Mouse (Mus musculus): Measurements from ENCODE around the gene Slc5a4b.
"Not testable (repeated sequence)": the region's sequence is repeated elsewhere in the genome, so short reads cannot be mapped to it uniquely, and the experiment has no call there.

Gene Slc5a4b

DNA sequence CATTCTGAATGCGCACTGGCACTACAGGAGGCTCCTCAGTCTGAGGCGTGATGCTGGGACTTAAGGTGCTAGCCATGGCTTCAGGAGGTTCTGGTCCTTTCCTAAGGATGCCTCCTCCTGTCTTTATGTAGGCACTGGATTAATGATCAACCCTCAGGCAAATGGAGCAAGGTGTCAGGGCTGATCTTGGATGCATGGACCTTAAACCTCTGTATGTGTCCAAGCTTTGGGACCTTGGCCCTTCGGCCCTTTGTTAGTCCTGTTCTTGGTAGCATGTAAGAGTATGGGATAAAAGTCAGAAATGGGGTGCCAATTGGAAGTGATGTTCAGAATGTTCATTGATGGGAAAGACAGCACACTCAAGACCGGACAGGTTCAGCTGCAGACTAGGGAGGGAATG lies at the start of gene Slc5a4b:
Gene Slc5a4b, minus strand, starts transcription at position 101 of the 400 bp plus-strand sequence.
- no peak for DNase-seq

DNA sequence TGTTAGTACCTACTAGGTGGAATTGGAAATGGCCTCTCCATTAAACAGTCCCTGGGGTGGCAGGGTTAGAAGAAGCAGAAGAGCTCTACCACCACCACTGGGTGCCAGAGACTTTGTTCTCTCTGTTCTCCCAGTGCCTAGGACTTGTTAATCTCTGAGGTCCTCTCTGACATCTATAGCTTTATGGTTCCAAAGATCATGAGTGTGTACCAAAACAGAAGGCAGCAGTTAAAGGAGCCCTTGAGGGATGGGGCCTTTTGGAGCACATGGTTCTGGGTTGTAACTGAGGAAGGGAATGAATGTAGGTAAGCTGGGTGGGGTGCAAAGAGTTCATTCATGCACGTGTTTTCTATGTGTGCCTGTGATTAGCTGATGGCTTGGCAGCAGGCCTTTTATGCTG lies 47.2 kb upstream of the Slc5a4b start:
- DNase-seq: no peak

DNA sequence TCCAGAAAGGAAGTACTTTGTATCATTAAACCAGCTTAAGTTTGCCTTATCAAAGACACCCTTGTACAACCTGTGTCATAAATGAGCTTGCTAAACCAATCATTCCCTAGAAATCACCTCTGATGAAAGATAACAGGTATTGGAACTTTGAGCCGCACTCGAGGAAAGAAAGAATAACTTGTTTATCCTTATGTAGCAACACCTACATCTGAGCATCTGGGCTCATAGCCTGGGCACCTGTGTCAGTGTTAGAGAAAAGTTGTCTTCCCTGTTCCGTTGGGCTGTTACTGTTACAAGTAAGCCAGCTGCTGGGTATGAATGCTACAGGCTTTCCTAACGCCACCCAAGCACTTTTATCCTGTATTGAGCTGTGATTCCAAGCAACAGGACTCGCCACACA lies 46.8 kb upstream of the Slc5a4b start:
- peak; percentile 42 for DNase-seq

DNA sequence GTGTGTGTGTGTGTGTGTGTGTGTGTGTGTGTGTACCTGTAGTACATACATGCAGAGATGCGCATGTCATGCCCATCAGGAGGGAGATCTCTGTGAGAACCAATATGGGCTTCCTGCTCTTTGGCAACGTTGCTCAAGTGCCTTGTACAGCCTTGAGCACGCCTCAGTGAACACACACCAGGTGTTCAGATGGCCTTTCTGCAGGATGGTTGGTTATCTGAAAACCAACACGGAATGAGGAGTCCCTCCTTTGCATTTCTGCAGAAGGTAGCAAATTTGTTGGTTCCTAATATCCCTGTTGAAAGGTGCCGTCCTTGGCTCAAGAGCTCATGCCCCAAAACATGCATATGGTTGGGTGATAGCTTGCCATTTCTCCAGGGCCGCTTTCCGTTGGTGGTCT lies 45.1 kb upstream of the Slc5a4b start:
- DNase-seq: peak; percentile 65

DNA sequence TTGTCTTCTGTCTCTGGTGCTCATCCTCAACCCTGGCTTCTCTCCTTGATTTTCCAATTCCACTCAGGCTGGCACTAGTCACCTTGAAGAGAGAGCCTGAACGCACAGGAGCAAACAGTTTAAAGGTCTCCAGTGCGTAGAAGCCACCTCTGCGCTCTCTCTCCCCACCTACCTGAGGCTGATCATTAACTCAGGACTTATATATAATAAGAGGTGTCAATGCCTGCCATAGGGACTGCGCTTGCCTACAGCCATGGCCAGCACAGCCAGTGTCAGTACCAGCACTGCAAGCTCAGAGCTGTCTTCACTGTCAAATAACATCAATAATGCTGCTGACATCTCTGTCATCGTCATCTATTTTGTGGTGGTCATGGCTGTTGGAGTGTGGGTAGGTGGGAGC lies 36.5 kb upstream of the Slc5a4b start, which contains the start of gene Slc5a4a:
Gene Slc5a4a, plus strand, starts transcription at position 174 of the 400 bp plus-strand sequence.
- no peak for DNase-seq

DNA sequence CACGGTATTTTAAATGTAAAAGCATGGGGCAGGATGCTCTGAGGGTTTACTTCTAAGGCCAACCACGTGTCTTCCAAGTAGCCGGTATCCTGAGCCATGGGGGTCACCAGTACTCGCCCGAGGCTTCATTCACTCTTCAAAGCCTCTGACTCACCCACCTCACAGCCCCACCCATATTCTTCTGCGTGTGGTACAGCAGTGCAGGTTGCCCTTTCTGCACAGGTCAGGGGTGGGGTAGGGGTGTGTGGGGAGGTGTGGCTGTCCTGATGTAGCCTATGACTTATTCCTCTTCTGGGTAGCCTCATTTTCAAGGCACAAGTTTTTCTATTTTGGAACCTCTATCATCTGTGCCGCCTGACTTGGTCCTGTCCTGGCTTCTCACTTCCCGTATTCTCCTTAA lies 36.1 kb upstream of the Slc5a4b start:
- no peak for DNase-seq

DNA sequence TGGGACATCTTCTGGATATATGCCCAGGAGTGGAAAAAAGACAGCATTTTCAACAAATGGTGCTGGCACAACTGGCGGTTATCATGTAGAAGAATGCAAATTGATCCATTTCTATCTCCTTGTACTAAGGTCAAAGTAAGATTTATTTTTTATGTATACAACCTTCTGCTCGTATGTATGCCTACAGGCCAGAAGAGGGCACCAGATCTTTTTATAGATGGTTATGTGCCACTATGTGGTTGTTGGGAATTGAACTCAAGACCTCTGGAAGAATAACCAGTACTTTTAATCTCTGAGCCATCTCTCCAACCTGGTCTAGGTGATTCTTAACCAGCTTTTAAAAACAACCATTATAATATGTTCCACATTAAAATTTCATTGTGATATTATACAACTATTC lies 25.6 kb upstream of the Slc5a4b start:
- DNase-seq: no peak

DNA sequence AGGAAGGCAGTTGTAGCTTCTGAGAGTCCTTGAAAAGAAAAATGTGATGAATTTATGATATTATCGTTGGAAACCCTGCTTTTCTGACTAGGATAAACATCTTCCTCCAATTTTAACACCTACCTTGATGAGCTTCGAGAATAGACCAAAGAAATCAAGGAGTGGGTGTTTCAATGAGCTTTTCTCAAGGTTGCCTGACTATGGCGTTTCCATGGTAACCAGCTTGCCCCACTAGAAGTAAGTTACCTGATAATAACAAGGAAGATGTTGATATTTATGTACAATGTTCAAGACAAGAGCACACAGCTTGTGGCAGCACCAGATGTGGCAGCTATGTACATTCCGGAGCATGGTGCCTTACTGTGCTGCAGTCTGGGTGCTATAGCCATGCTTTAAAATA lies 21.7 kb upstream of the Slc5a4b start:
- DNase-seq: no peak

DNA sequence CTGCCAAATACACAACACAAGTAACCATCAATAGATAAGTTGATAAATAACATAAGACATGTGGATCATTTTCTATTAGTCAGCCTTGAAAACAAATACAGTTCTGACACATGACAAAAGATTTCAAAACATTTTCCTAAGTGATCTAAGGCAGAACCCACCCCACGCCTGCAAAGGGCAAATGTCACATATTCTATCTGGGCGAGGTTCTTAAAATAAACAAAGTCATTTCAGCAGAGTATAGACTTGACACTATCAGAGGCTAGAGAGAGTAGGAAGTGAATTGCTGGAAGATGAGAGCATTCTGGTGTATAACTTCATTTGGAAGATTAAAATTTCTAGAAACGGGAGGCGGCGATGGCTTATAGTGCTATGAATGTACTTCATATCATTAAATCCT lies 10.7 kb upstream of the Slc5a4b start:
- no peak for DNase-seq

DNA sequence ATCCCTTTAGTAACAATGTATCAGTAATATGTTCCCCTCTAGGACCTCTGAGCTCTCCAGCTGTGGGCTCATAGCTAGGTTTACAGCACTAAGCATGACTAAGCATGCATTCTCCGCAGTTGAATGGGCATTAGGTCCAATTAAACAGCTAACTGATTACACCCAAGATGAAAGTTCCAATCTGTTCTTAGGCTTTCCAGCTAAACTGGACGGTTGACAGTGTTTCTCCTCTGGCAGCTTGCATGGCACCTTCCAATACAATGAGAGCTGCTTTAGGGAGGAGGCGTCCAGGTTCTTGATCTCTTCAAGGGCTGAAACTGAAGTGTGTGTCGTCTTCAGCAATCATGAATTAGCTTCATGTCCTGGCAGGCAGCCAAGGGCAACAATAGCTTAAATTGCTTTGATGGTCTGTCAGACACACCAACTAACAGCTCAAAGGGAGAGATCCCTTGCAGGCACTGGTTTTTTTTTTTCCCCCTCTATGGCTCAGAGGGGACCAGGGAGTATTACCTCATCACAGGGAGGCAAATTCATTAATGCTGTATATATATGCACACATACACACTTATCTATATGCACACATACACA lies 9.5 kb upstream of the Slc5a4b start:
- no peak for DNase-seq

DNA sequence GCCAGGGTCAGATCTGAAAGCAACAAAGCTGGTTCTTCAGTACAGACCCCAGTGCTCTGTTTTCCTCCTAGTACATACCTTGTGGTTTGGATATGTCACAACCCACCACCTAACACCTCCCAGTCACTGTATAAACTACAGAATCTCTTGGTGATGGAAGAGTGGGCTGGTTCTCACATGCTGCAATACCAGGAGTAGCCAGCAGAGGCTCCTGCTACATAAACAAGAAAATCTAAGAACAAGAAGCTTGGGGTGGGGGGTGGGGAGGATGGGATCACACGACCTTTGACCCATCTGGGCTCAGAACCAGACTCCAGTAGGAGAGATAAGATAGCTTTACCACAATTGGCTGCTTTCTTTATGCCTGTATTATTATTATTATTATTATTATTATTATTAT lies 8.0 kb upstream of the Slc5a4b start:
- DNase-seq: no peak

DNA sequence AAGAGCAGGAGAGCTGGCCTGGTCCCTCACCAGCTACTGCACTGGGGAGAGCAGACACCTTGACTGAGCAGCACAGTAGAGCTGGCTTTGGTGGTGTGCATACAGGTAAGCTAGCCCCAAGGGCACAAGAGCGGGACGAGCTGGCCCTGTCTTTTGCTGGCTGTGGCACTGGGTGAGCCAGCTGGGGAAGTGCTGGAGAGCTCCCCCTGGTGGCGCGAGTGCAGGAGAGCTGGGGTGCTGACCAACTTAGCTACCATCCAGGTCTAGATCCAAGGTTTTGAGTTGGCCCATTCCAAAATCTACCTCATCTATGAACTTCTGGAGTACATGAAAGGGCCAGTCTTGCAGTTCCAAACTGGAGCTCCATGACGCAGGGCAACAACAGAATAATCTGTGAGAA lies 7.2 kb upstream of the Slc5a4b start:
- no peak for DNase-seq

DNA sequence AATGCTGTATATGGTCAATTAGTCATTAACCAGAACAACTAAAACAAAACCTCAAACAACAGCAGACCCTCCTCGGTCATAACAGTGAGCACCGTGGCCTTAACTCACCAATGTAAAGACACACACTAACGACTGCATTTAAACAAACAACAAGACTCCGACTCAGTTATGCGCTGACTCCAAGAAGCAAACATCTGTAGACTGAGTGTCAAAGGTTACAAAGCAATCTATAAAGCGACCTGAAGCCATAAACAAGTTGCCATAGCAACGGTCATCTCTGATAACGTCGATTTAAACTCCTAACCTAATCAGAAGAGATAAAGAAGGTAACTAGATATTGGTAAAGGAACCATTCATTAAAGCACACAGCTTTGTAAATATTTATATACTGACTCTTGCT lies 13.4 kb downstream of the Slc5a4b start:
- DNase-seq: no peak

DNA sequence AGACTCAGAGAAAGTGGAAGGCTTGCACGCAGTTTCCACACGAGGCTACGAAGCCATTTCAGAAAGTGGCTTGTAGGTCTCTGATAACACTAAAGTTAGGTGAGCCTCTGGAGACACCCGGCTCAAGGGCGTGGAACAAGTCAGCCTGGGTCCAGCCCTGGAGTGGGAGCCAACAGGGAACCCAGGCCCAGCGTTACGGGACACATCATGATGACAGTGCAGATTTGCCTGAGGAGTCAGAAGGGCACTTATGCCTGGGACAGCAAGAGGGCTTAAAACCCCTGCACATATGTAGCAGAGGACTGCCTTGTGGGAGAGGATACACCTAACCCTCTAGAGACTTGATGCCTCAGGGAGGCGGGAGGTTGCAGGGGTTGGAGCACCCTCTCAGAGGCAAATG lies 14.2 kb downstream of the Slc5a4b start:
- no peak for DNase-seq

DNA sequence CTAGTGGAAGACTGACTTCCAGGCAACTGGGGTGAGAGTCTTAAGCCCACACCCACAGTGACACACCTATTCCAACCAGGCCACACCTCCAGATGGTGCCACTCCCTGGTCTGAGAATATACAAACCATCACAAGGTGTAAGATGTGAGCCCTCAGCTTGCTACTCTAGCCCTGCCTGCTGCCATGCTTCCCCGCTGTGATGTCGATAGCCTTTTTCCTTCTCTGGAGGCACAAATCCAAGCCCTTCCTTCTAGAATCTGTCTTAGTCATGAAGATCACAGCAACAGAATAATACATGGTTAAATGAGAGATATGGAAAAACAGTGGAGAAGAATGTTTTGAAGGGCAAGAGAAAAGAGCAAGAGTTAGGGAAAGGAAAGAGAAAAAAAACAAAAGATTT lies 33.8 kb downstream of the Slc5a4b start:
- DNase-seq: not testable (repeated sequence)

DNA sequence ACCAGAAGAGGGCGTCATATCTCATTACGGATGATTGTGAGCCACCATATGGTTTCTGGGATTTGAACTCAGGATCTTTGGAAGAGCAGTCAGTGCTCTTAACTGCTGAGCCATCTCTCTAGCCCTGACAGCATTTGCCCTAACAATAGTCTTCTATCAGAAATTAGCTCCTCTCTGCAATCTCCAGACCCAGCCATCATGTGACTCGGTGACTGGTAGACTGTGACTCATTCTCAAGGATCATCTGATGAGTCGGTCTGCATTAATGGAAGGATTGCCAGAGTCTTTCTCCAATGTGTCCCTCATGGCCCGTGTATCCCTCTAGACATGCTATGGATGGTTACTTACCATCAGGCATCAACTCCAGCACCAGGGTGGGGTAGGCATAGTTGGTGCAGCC lies 38.7 kb downstream of the Slc5a4b start:
- not testable (repeated sequence) for DNase-seq

DNA sequence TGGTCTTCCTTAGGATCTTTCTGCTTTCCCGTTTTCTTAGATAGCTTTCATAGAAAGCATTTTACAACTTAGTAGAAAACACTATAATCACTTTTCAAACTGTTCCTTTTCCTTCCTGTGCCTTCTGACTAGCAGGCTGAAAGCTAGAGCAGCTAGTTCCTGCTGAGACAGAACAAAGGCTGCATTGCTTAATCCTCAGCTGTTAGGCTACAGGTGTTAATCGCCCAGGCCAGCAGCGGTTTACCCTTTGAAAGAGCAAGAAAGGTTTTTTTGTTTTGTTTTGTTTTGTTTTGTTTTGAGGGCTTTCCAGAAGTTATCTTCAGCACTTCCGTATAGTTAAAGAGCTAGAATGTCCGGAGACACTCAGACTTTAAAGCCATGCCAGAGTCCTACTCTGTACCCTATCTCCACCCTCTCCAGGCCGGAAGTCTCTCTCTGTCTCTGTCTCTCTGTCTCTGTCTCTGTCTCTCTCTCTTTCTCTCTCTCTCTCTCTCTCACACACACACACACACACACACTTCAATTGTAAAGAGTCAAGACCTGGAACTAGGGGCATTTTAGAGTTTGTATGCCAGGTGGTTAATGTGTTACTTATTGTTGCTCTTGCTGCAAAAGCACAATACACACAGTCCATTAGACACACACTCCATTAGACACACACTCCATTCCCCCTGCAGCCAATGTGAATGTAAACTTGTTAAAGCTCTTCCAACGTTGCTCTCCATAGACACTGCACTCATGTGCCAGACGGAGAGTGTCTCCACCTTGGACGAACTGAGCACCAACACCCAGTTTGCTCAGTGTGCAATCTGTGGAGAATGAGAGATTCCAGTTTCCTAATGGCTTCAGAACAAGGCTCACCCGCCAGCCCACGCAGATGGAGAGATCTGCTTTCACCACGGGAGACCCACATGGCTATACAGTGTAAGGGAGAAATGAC lies 42.8 kb downstream of the Slc5a4b start:
- DNase-seq: no peak

DNA sequence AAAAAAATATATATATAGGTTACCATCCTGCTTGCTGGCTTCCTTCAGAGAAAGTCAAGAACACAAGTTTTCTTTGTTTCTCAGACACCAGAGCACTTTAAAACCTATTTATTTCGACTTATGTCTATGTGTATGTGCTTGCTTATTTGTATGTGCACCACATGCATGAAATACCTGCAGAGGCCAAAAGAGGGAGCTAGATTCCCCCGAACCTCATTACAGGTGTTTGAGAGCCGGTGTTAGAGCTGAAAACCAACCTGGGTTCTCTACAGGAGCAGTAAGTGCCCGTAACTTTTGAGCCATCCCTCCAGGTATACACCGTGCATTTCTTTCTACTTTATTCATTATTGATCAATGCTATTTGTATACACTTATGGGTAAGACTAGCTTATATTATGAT lies 48.3 kb downstream of the Slc5a4b start:
- no peak for DNase-seq

DNA sequence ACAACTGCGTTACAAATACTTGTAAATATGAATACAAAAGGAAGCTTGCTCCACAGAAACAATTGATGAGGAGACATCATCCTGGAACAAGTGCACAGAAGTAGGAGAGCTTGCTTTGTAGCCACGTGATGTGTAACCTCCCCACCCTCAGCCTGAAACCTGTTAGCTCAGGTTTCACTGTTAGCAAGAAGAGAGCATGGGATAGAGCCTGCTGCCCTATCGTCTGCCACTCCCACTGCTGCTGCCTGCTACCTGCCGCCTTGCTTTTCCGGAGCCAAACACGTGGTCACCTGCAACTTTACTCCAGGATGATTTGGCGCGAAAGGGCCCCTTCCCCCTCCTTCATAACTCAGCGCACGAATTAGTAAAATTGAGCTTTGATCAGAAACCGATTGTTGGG lies 58.9 kb downstream of the Slc5a4b start:
- DNase-seq: no peak

DNA sequence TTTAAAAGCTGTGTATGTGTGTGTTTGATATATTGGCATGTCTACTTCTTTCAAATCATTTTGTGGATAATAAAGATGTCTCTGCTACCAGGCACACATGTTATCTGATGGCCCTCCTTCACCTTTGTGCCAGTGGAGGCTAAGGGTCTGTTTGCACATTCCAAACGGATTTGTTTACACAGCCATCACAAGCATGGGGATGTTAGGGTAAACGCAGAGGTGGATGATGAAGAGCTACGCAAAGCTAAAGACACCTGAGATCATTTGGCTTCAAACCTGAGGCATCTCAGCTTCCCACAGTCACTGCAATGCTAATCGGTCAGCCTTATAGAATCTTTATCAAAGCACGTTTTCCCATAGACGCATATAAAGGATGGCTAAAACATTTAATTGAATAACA lies 61.8 kb downstream of the Slc5a4b start:
- no peak for DNase-seq

DNA sequence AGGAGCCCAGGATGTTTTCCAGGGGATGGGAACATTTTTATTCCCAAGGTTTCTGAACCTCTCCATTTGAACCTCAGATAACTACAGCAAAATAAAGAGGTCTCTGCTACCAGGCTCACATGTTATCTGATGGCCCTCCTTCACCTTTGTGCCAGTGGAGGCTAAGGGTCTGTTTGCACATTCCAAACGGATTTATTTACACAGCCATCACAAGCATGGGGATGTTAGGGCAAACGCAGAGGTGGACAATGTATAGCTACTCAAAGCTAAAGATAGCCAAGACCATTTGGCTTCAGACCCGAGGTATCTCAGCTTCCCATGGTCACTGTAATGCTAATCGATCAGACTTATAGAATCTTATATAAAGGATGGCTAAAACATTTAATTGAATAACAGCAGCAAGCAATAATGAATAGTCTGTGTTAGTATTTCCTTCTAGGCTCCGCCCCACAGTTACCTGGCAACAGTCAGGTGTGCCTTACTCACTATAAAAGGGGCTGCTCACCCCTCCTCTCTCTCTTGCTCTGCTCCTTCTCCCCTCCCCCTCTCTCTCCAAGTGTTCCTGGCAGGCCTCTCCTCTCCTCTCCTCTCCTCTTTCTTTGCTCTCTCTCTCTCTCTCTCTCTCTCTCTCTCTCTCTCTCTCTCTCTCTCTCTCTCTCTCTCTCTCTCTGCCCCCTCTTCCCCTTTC lies 63.4 kb downstream of the Slc5a4b start:
- no peak for DNase-seq

DNA sequence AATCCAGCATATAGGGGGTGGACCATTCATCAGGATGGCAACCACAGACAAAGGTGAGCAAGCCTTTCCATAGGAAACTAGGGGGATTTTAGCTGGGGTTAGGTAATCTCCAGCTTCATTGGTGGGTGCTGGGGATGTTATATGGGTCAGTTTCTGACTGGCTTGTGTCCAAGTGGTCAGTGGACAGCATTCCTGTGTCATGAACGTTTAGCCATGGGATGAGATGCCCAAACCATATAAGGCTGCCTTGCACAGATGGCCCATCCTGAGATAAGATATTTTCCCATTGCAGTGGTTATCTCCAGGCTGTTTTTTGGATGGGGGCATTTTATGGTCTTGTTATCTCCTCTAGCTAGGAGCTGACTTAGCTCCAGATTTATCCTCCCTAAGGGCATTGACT lies 64.0 kb downstream of the Slc5a4b start:
- DNase-seq: no peak

DNA sequence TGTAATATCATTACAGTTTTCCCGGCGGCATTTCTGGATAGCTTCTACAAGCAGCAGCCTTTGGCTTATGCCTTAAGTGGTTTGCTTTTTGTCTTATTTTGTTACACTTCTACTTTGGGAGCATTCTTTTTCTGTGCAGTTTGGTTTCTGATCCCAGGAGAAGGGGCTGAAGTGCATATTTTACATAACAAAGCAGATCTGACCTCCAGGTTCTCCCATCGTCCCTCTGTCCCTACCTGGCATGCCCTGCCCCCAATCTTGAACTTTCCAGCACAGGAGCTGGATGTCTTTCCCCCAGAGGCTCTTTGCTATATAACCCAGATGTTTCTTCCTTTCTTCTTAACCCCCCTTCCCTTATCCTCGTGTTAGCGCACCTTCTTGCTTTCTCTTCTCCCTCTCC lies 65.4 kb downstream of the Slc5a4b start:
- no peak for DNase-seq

DNA sequence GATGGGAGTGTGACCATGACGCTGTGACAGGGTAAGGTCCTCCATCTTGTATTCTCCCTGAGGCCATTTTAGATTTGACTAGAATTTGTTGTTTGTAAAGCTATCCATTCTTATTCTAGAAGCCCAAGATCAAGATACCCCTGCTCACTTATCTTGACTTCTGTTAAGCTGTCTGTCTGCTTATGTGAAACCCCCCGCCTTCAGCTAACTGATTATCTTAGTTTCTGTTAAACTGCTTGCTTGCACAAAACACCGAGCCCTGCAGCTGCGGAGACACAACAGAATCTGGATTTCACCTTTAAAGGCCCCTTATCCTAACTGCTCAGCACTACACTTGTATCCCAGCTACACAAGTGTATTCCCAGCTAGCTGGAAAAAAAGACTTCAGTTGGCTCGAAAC lies 73.8 kb downstream of the Slc5a4b start:
- DNase-seq: no peak
